Mouse (Mus musculus) spleen, postnatal 10 days (tissue): ENCODE data around the gene Cd164.
A peak's percentile ranks its signal among the peaks of the same experiment; 100 is the strongest.

Experiments
- DNase-seq, 2 experiments: peaks; one replicate each; pipeline ENCODE4 v3.0.0; 2021 to 2022; ENCODE audit warnings: low spot score in 2 of 2

Cd164 gene

DNA sequence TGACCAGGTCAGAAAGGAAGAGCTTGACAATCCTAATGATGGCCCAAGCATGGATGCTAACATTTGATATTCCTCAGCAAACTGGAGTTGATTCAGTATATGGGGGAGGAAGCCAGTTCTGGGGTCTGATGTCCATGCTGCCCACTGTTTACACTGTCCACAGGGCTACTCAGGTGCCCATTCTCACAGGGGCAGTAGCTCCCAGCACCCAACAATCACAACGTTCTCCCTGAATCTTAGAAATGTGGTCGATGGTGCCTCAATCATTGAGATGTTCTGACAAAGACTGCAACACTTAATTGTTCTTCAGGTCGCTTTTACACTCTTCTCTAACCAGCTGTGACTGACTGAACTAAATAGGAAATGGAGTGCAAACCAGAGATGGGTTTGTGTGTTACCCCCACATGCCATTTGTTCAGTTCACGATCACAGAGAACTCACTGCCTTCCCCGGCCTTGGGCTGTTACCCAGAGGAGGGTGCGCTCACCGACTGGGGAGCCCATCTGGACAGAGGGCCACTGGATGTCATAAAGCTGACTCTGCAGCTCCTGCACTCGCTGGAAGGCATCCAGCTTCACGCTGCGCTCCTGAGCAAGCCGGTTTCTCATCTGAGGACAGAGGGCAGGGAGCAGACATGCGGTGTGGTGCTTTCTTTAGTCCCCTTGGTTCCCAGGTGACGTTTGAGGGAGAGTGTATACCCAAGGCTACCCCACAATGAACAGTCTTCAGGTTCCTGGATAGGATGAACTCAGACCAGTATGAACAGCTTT, 27.4 kb downstream of the Cd164 start:
- no peak for DNase-seq

DNA sequence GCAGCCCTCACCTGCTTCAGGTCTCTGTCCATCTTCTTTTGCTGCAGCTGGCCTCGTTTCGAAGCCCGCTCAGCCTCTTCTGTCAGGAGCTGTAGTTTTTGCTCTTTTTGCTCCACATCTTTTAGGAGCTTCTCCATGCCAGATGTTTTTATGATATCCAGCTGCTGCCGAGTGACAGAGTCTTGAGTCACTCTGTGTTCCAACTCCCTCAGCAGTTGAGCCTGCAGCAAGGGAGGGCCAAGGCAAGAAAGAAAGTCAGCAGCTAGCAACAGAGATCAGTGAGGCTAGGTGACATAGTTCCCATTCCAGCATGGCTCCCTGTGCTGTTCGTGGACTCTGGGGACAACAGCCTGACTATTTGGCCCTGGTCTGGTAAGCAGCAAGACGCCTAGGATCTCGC, 31.5 kb downstream of the Cd164 start:
- no peak for DNase-seq

DNA sequence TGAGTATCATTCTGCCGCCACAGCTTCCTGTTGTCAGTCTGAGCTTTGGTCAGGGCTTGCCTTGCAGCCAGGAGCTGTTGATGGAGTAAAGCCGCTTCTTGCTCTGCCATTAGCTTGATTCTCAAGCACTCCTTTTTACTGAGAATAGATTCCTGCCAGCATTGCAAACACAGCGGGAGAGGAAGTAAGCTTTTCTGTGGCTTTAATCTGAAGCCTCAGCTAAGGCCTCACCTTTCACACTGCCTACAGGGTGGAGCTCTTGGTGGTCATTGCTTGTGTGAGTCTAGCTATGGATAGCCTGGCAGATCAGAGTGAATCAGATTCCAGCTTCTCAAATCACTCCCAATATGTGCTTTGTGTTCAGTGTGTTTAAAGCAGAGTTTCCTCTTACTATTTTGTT, 33.1 kb downstream of the Cd164 start:
- DNase-seq = no peak

DNA sequence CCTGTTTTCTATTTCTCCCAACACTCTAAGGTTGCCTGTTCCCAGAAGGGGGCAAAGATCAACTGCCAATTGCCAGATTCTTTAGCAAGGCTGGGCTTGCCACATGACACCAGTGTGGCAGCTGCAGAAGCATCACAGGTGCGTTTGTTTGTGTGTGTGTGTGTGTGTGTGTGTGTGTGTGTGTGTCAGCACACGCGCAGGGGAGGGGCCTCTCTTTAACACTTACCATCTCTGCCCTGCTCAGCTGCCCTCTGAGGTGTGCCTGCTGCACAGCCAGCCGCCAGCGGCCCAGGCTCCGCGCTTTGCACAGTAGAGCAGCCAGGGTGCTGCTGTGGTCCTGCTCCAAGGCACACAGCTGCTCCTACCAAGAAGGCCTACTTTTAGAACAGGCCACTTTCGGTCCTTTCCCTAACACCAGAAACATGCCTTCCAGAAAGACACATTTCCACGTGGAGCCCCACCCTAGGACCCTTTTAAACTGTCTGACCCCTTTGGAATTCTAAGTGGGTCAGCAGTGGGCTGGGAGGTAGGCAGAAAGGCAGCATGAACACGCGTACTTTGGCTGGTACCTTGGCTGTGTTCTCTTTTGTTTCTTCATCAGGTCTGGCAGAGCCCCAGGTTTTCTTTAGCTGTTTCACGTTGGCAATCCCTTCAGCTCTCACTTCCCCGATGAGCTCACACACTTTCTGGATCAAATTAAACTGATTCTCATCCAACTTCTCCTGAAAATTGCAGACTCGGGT, 33.8 kb downstream of the Cd164 start:
- DNase-seq = peak in 1 of 2 experiments; percentile 57

DNA sequence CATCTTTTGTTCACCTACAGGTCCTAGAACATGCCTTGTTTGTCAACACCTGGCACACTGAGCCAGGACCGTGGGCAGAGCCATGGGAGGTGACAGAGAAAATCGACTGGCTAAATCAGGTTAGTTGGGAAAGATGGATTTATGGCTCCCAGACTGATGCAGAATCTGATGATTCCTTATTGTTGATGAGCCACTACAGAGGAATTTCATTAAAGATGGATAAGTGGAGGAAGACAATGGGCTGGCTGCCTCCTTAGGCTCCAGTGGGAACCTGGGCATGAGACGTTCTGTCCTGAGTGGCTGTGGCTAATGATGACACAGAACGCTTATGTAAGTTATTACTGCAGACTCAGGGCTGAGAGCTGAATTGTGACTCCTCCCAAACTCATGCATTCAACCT, 34.5 kb downstream of the Cd164 start:
- no peak for DNase-seq

DNA sequence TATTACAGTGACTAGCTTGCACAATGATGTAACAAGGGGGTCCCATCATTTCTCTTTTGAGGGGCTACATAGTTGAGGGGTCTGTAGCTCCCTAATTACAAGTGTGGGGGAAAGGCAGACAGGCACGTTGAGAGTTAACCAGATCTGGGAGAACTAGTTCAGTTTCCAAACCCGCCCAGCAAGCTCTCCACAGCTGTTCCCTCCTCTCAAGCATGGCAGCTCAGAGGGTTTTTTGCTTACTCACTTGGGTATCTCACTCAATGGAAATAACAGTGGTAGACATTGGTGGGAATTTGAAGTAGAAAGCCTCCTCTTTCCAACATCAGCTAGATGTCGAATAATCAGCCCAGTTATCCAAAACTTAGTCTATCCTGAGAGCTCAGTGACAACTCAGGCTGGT, 35.9 kb downstream of the Cd164 start:
- no peak for DNase-seq

DNA sequence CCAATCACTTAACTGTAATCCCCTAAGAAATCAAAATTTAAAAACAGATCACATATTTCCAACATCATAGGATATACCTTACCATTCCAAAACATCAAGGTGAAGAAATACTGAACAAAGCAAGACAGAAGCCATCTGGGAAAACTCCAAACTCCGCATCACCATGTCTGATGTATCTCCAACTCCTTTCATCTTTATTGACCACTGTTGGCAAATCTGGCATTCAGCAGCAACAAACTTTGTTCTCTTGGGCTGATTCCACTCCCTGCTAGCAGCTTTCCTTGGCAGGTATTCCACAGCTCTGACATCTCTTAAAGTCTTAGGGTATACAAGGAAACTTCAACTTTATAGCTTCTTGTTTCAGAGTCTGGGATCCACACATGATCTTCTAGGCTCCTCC, 39.2 kb downstream of the Cd164 start:
- no peak for DNase-seq

DNA sequence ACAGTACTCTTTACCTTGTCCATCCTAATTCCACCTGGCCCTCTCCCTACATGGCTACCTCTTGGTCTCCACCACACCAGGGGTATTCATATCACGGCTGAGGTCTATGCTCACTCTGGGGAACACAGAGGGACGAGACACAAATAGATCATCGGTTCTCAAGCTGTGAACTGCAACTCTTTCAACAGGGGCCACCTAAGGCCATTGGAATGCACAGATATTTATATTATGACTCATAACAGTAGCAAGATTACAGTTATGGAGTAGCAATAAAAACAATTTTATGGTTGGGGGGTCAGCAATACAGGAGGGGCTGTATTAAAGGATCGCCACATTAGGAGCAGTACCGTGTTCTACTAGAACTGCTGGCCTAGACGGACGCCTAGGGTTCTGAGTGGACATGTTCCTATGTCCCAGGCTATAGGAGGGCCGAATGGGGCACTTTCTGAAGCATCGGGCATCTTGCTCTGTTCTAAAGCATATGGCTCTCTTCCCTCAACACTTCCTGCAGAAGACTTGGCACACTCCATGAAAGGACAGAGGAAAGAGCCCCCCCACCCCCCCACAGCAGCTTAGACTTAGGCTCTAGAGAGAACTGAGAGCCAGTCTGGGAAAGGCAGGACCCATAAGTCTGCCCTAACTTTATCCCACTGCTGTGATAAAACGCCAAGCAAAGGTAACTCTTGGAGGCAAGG, 42.6 kb downstream of the Cd164 start:
- no peak for DNase-seq

DNA sequence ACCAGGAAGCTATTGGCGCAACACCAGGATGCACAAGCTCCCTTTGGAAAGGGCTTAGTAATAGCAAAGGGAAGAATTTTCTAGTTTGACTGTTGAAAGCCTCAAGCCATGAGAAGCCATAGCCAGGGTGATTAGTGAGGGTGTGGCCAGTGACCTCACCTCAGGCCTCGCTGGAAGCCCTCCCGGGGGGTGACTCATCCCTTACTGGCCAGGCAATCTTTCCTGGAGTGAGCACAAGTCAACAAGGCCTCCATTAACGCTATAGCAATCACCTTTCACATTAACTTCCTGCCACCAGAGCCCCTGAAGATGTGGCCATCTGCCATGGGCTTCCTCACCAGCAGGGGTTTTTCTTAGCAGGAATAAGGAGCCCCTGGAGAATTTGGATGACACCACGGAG, 45.9 kb downstream of the Cd164 start:
- no peak for DNase-seq

DNA sequence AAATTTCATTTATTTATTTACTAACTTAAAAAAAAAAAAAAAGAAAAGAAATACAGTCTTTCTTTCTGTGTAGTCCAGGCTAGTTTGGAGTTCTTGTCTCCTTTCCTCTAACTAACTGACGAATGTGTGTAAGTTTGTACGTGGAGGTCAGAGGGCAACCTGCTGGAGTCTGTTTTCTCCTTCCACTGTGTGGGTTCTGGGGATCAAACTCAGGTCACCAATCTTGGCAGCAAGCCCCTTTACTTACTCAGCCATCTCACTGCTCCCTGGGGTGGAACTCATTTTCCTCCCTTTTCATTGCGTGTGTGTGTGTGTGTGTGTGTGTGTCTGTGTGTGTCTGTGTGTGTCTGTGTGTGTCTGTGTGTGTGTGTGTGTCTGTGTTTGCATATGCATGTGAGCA, 49.1 kb downstream of the Cd164 start:
- no peak for DNase-seq

DNA sequence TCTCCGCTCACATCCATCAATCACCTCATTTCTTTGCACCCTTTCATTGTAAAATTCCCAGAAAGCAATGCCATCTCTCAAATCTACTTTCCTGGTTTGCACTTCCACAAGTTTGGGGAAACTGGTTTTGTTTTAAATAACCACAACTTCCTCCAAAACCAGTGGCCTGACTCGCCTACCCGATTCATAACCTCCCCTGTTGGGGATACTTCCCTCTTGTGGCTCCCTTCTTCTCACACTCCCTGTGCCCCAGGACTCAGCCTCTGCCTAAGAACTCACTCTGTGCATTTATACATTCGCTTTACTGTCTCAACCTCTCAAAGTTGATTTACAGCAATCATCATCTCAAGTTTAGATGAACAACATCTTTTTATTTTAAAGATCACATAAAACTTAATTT, 51.9 kb downstream of the Cd164 start:
- no peak for DNase-seq

DNA sequence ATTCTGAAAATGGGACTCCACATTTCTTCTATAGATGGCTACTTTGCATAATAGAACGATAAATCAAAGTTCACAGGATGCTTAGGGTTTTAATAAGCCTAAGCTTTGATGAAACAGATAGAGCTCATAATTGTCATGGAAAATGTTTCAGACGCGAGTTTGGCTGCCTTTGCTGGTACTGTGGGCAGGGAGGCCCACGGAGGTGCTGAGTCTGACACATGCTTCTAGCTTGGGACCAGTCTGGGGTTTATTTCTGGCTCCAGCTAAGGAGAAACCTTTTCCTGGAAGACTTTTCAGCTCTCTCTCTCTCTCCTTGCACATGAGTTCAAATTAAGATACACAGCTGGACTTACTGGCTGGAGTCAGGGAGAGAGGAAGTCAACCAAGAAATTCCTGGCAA, 53.1 kb downstream of the Cd164 start:
- no peak for DNase-seq

DNA sequence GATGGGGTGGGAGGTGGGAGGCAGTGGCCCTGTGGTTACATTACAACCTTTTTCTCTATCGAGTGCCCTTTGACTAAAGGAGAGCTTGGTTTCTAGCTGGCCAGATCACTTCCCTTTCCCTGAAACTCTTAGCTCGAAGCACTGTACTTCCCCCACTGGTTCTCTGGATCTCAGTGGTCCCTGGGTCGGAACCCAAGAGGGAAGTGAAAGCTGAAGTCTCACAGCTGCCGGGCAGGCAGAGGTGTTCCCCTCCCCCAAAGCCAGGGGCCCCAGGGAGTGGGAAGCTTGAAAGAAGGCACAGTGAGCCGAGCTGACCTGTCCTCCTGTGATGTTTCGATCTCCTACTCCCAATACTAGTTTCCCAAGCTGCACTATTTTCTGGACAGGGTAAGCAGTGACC, 54.0 kb downstream of the Cd164 start:
- peak in 1 of 2 experiments; percentile 73 for DNase-seq

DNA sequence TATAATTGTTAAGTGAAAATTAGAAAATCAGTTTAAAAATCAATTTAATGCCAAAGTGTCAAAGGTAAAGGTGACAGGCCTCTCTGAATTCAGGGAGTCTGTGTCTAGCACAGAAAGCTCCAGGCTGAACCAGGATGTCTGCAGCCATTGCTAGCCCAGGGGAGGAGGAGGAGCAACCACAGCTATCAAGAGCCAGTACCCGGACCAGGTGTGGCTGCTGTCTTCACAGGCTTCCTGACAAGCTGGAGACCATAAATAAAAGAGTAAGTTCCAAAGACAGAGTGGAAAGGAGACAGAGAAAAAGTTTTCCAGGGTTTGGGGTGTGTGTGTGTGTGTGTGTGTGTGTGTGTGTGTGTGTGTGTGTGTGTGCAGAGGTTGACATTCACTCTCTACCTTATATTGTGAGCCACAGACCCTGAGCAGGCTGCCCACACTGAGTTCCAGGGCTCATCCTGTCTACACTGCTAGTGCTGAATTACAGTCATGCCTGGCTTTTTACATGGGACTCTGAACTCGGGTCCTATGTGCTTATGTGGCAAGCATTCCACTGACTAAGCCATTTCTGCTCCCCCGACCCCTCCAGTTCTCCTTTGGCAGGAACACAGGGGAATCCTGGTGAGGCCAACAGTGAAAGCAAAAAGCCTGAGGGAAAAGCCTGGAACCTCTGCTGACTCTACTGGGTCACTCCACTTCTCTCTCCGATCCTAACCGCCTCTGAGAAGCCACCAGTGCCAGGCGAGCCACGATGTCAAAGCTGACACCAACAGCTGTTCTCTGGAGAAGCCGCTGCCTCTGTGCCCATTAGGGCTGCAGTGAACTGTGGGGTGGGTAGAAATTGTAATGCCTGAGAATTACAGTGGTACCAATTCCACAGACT, 56.5 kb downstream of the Cd164 start:
- DNase-seq = no peak

DNA sequence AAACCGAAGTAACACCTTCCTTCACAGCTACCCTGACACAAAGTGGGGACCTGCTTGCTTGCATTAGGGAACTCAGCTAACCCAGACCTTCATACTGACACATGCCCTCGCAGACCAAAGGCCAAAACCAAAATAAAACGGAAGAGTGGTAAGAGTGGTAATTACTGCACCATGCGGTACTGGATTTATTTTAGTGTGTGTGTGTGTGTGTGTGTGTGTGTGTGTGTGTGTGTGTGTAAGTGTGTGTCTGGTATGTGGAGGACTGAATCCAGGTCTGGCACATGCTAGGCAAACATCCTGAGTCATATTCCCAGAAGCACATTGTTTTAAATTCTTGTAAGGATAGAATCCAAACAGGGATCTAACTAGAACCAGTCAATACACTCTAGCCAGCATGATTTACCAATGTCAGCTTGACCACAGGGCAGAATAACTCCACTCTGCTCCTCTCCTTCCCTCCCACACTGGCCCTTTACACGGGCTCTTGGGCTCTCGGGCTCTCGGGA, 57.2 kb downstream of the Cd164 start:
- DNase-seq = no peak

DNA sequence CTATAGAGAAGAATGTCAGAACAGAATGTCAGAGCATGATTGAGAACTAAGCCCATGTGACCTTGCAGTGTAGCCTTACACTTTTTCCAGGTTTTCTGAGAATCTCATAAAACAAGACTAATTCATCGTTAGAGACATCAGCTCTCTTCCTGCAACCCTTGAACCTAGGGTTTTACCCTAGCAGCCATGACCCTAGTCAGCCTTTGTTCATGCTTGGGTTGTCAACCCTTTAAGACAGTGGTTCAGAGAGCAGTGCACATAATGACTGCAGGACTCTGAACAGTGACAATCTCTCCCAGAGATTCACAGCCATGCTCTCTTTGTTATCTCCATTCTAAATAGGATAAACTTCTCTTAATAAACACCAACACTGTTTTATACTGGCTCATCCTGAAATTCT, 59.3 kb downstream of the Cd164 start:
- no peak for DNase-seq

DNA sequence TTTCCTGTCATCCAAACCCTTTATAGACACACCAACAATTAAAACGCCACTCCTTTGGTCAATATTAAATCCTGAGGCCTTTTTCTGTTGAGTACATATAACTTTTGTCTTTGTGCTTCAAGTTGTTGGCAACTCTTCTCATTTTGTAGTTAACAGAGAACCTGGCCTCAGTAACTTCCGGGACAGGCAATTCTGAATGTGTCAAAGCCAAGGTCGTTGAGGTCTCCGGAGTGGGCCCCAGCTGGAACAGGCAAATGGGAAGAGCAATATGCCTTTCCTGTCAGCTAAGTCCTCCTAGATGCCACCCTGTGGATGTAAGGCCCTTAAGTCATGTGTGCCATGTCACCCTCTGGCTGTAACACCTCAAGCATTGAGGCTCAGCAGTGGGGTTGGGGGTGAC, 61.2 kb downstream of the Cd164 start:
- DNase-seq = no peak
